Mouse (Mus musculus) testis, adult 10 weeks (tissue): ENCODE measurements around the gene Scnn1g. TPM values are rescaled to one million over a fixed set of nuclear protein-coding genes. Genes with fewer than 3 reads are reported as not detected.

Experiments used
- polyA plus RNA-seq: library from polyadenylated mRNA; stranded (reverse); fragments of 350-450 nt; fragmentation: Illumina TruSeq; extraction: RNeasy Lipid Tissue Mini Kit (QIAGEN cat#74804); gene quantifications from one replicate; pipeline ENCODE4 v1.2.3, GENCODE M21; 2014; ENCODE audit warnings: low read depth, low replicate concordance

Scnn1g gene
- polyA plus RNA-seq: not detected

DNA sequence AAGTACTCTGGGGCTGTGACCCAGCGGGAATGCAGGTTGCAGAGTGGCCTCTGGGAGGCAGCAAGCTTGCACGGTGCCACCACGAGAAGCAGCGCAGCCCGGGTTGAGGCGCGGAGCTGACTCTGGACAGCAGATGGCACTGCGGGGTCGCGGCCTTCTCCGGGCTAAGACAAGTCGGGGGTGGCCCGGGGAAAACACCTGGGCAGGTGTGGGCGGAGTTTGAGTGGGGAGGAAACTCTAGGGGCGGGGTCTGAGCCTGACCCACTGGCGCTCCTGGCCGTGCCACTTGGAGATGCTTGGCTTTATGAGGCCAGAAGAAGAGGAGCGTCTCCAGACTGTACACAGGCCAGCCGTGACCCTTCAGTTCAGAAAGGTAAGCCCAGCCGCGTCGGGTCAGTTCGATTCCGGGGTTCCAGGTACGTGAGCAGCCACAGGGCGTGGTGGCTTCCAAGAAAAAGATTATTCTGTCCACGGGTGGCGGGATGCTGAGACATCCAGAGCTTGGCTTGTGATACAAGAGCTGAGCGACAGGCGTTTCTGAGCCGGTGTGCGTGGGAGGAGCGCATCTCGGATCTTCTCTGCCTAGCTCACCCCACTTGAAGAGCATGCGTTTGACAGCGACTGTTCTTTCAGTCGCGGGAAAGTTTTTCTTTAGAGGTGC lies at the start of gene Scnn1g:
TSS of gene Scnn1g (plus strand) at position 309 of the 661 bp plus-strand sequence.

GRCm38 (mm10) chr7:121707073-121707667 lies 27.1 kb upstream of the Scnn1g start, which contains the start of gene Usp31:
TSS of gene Usp31 (minus strand) at chr7:121707253.

Other genes with a start within 250 kb of the Scnn1g start
- 8.0 TPM for gene Usp31, start 27.2 kb upstream of the Scnn1g start, polyA plus RNA-seq
- not detected for gene Scnn1b, start 130.6 kb downstream of the Scnn1g start, polyA plus RNA-seq
- 14.1 TPM for gene Cog7, start 247.2 kb downstream of the Scnn1g start, polyA plus RNA-seq